17 mouse cellular contexts compared by ENCODE assay signal in genomic region chr16:44516498-44516897, GRCm38 (mm10). TPM values are rescaled to one million over a fixed set of nuclear protein-coding genes. Genes with fewer than 3 reads are reported as not detected.
DNase-seq lines count a peak whose midpoint lies in the region; ATAC-seq lines count a peak whose summit lies in the region.
"Had no signal": no experiment of that assay in that cellular context is flagged by ENCODE, and none has a peak within 500 bp of the region (broad histone marks: within the 10 kb centered on the region; RNA-seq: fewer than 3 reads in every experiment).

No protein-coding gene starts in this region.

- ATAC-seq in hindbrain, embryonic 14.5 days (ENCODE audit: low FRiP score), result peak; percentile 33; the same call in 1 of the 2 replicates
- no peak for ATAC-seq in hindbrain, embryonic 12.5 days (ENCODE audit: low FRiP score)
- ATAC-seq in neural tube, embryonic 15.5 days (ENCODE audit: low FRiP score), result no peak
- peak; percentile 42 for ATAC-seq in forebrain, embryonic 14.5 days

- no peak overlapping the region for H3K4me2 ChIP-seq in hindbrain, embryonic 14.5 days (replicated peaks)
- no peak overlapping the region for H3K4me2 ChIP-seq in hindbrain, embryonic 12.5 days (replicated peaks)
- no peak overlapping the region for H3K4me2 ChIP-seq in neural tube, embryonic 15.5 days
- no peak overlapping the region for H3K4me2 ChIP-seq in forebrain, embryonic 14.5 days (ENCODE audit: low read length)
- H3K4me2 ChIP-seq: kidney, embryonic 15.5 days; liver, embryonic 13.5 days had no signal

- H3K27ac ChIP-seq in hindbrain, embryonic 14.5 days, result 0 out of 2 replicates have a peak overlapping the region, but pooled peaks have one; percentile 14
- no peak overlapping the region for H3K27ac ChIP-seq in hindbrain, embryonic 12.5 days
- 0 out of 2 replicates have a peak overlapping the region, but pooled peaks have one; percentile 18 for H3K27ac ChIP-seq in neural tube, embryonic 15.5 days (replicated peaks)
- H3K27ac ChIP-seq in forebrain, embryonic 14.5 days (ENCODE audit: low read depth, low read length), result peak overlapping the region; percentile 48; the same call in 1 of the 2 replicates
- H3K27ac ChIP-seq: heart, embryonic 10.5 days; kidney, embryonic 15.5 days; liver, embryonic 13.5 days had no signal

- no peak overlapping the region for H3K9ac ChIP-seq in hindbrain, embryonic 14.5 days
- H3K9ac ChIP-seq in hindbrain, embryonic 12.5 days, result no peak overlapping the region
- no peak overlapping the region for H3K9ac ChIP-seq in neural tube, embryonic 15.5 days (replicated peaks)
- H3K9ac ChIP-seq in forebrain, embryonic 14.5 days (ENCODE audit: low read length), result no peak overlapping the region
- H3K9ac ChIP-seq: kidney, embryonic 15.5 days; liver, embryonic 13.5 days had no signal

- no peak overlapping the region for H3K4me3 ChIP-seq in hindbrain, embryonic 14.5 days (replicated peaks; ENCODE audit: low read length)
- no peak overlapping the region for H3K4me3 ChIP-seq in hindbrain, embryonic 12.5 days
- no peak overlapping the region for H3K4me3 ChIP-seq in neural tube, embryonic 15.5 days (replicated peaks)
- H3K4me3 ChIP-seq in forebrain, embryonic 14.5 days (ENCODE audit: low read depth, low read length), result no peak overlapping the region
- H3K4me3 ChIP-seq: heart, embryonic 10.5 days; kidney, embryonic 15.5 days; liver, embryonic 13.5 days had no signal

- H3K36me3 ChIP-seq in hindbrain, embryonic 14.5 days (replicated peaks; ENCODE audit: control insufficient read depth, insufficient read depth), result peaks cover 10% of the 10 kb centered on the region
- H3K36me3 ChIP-seq in hindbrain, embryonic 12.5 days, result peaks cover 50% of the 10 kb centered on the region
- no peaks in the 10 kb centered on the region for H3K36me3 ChIP-seq in neural tube, embryonic 15.5 days
- H3K36me3 ChIP-seq in forebrain, embryonic 14.5 days (ENCODE audit: control insufficient read depth, insufficient read depth, low read length), result peaks cover 48% of the 10 kb centered on the region
- H3K36me3 ChIP-seq: liver, embryonic 13.5 days had no signal

- DNase-seq in hindbrain, embryonic 14.5 days (ENCODE audit: low spot score), result no peak
- DNase-seq in neural tube, embryonic 10.5 days (ENCODE audit: extremely low spot score, low spot score), result no peak
- DNase-seq in forebrain, embryonic 14.5 days (ENCODE audit: low spot score), result no peak
- no peak for DNase-seq in adrenal gland, postnatal 4 days (ENCODE audit: low spot score in 2 of 2)
- DNase-seq in adrenal gland, postnatal 25 days, result no peak
- DNase-seq: adrenal gland, postnatal 10 days; cerebellum, postnatal 10 days; embryo, embryonic 11 days; gastrocnemius, postnatal 36 days; heart, postnatal 14 days; liver, embryonic 13.5 days; thymus, postnatal 36 days had no signal

- H3K27me3 ChIP-seq in hindbrain, embryonic 14.5 days (ENCODE audit: control insufficient read depth, insufficient read depth, low read length), result no peaks in the 10 kb centered on the region
- no peaks in the 10 kb centered on the region for H3K27me3 ChIP-seq in hindbrain, embryonic 12.5 days
- no peaks in the 10 kb centered on the region for H3K27me3 ChIP-seq in neural tube, embryonic 15.5 days (replicated peaks)
- no peaks in the 10 kb centered on the region for H3K27me3 ChIP-seq in forebrain, embryonic 14.5 days (replicated peaks; ENCODE audit: control insufficient read depth, insufficient read depth, low read length)
- H3K27me3 ChIP-seq: kidney, embryonic 15.5 days; liver, embryonic 13.5 days had no signal

- 76% methylated on average over 6 of the region's 6 CpGs for WGBS in hindbrain, embryonic 14.5 days
- WGBS in hindbrain, embryonic 12.5 days, result 65% methylated on average over 6 of the region's 6 CpGs
- 74% methylated on average over 6 of the region's 6 CpGs for WGBS in neural tube, embryonic 15.5 days
- WGBS in forebrain, embryonic 14.5 days, result 57% methylated on average over 6 of the region's 6 CpGs

- H3K9me3 ChIP-seq in hindbrain, embryonic 14.5 days (ENCODE audit: control insufficient read depth, low read length), result no peaks in the 10 kb centered on the region
- no peaks in the 10 kb centered on the region for H3K9me3 ChIP-seq in hindbrain, embryonic 12.5 days (replicated peaks)
- H3K9me3 ChIP-seq in neural tube, embryonic 15.5 days (replicated peaks), result no peaks in the 10 kb centered on the region
- H3K9me3 ChIP-seq in forebrain, embryonic 14.5 days (replicated peaks; ENCODE audit: control insufficient read depth, low read length), result no peaks in the 10 kb centered on the region
- H3K9me3 ChIP-seq: heart, embryonic 10.5 days; kidney, embryonic 15.5 days; liver, embryonic 13.5 days had no signal

- H3K4me1 ChIP-seq in hindbrain, embryonic 14.5 days (replicated peaks; ENCODE audit: control insufficient read depth, insufficient read depth, low read length), result 0 out of 2 replicates have a peak, but pooled peaks cover 6% of the 10 kb centered on the region
- H3K4me1 ChIP-seq in hindbrain, embryonic 12.5 days, result no peaks in the 10 kb centered on the region
- H3K4me1 ChIP-seq in neural tube, embryonic 15.5 days, result no peaks in the 10 kb centered on the region
- peaks cover 13% of the 10 kb centered on the region for H3K4me1 ChIP-seq in forebrain, embryonic 14.5 days (ENCODE audit: control insufficient read depth, insufficient read depth, low read length)
- H3K4me1 ChIP-seq: heart, embryonic 10.5 days; kidney, embryonic 15.5 days; liver, embryonic 13.5 days had no signal

RNA-seq across cellular contexts. Expression of gene Boc, which starts 42.2 kb away (rescaled TPM):
- 10.1 and 11.8 TPM in 2 replicates for polyA plus RNA-seq in hindbrain, embryonic 14.5 days (2014; fragmentation: Nextera tagmentation; extraction: Ambion mirVana)
- 35.5 and 37.5 TPM in 2 replicates for polyA plus RNA-seq in hindbrain, embryonic 12.5 days (2016; fragmentation: Nextera tagmentation; extraction: Ambion mirVana)
- polyA plus RNA-seq in neural tube, embryonic 15.5 days (2015; fragmentation: Nextera tagmentation; extraction: Ambion mirVana), result 6.9 and 8.1 TPM in 2 replicates
- 11.5 and 13.3 TPM in 2 replicates for polyA plus RNA-seq in forebrain, embryonic 14.5 days (2014; fragmentation: Nextera tagmentation; extraction: Ambion mirVana)
- 10 to 100 TPM; 42.4 to 49.7 TPM for total RNA-seq in adrenal gland, postnatal 4 days (2021)
- 55.9 and 68.4 TPM in 2 replicates for total RNA-seq in adrenal gland, postnatal 25 days (2021)
- total RNA-seq: MEL had no signal

Comparison
In these comparisons a context has a peak if more than half of its experiments do, and no peak if none do; other contexts are left out.
1. ATAC-seq: peak in hindbrain, embryonic 14.5 days (single experiment) and forebrain, embryonic 14.5 days (single experiment); none in hindbrain, embryonic 12.5 days (single experiment) and neural tube, embryonic 15.5 days (single experiment).